ENCODE assay signal across 24 mouse cellular contexts in the genomic region with DNA sequence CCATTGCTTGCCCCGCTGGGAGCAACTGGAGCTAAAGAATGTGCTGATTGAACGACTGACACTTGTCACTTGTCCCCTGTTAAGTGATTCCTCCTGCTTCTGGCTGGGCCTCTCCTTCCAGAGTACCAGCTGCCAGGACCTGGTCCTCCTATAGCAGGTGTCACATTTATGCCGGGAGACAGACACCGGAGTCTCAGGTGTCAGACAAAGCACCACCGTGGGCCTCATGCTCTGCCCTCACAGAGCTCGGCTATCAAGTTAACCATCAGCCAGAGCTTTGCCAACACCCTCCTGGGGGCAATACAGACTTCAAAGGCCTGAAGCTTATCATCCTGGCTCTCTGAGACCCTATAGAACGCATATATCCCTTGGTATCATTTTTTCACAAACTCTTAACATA. TPM values are rescaled to one million over a fixed set of nuclear protein-coding genes. Genes with fewer than 3 reads are reported as not detected.
A peak's percentile ranks its signal among the peaks of the same experiment; 100 is the strongest.
DNase-seq lines count a peak whose midpoint lies in the region; ATAC-seq lines count a peak whose summit lies in the region.
"Had no signal": no experiment of that assay in that cellular context is flagged by ENCODE, and none has a peak within 500 bp of the region (broad histone marks: within the 10 kb centered on the region; RNA-seq: fewer than 3 reads in every experiment).

No protein-coding gene starts in this region.

- H3K9me3 ChIP-seq in kidney, embryonic 16.5 days (ENCODE audit: low read length) = no peaks in the 10 kb centered on the region
- H3K9me3 ChIP-seq in intestine, embryonic 14.5 days (ENCODE audit: control insufficient read depth, low read length) = no peaks in the 10 kb centered on the region
- H3K9me3 ChIP-seq in intestine, embryonic 16.5 days (ENCODE audit: control insufficient read depth, low read length) = no peaks in the 10 kb centered on the region
- H3K9me3 ChIP-seq: embryonic facial prominence, embryonic 12.5 days; forebrain, embryonic 12.5 days; G1E; heart, embryonic 12.5 days; hindbrain, embryonic 10.5 days; hindbrain, embryonic 15.5 days had no signal

- H3K36me3 ChIP-seq in kidney, embryonic 16.5 days (ENCODE audit: insufficient read depth, low read length) = no peaks in the 10 kb centered on the region
- no peaks in the 10 kb centered on the region for H3K36me3 ChIP-seq in intestine, embryonic 14.5 days (ENCODE audit: control insufficient read depth, insufficient read depth, low read length)
- H3K36me3 ChIP-seq in intestine, embryonic 16.5 days (ENCODE audit: control insufficient read depth, insufficient read depth, low read length) = no peaks in the 10 kb centered on the region
- H3K36me3 ChIP-seq: embryonic facial prominence, embryonic 12.5 days; forebrain, embryonic 12.5 days; G1E; heart, embryonic 12.5 days; hindbrain, embryonic 10.5 days; hindbrain, embryonic 15.5 days had no signal

- no peaks in the 10 kb centered on the region for H3K27me3 ChIP-seq in kidney, embryonic 16.5 days (ENCODE audit: insufficient read depth, low read length)
- no peaks in the 10 kb centered on the region for H3K27me3 ChIP-seq in intestine, embryonic 14.5 days (replicated peaks; ENCODE audit: control insufficient read depth, insufficient read depth, low read length)
- H3K27me3 ChIP-seq in intestine, embryonic 16.5 days (replicated peaks; ENCODE audit: control insufficient read depth, insufficient read depth, low read length) = no peaks in the 10 kb centered on the region
- H3K27me3 ChIP-seq: embryonic facial prominence, embryonic 12.5 days; forebrain, embryonic 12.5 days; heart, embryonic 12.5 days; hindbrain, embryonic 15.5 days had no signal

- no peak overlapping the region for H3K4me3 ChIP-seq in kidney, embryonic 16.5 days (ENCODE audit: low read length)
- H3K4me3 ChIP-seq in intestine, embryonic 14.5 days (ENCODE audit: low read depth, low read length) = no peak overlapping the region
- H3K4me3 ChIP-seq in intestine, embryonic 16.5 days (ENCODE audit: low read length) = no peak overlapping the region
- H3K4me3 ChIP-seq: embryonic facial prominence, embryonic 12.5 days; forebrain, embryonic 12.5 days; heart, embryonic 12.5 days; hindbrain, embryonic 10.5 days; hindbrain, embryonic 15.5 days had no signal

- peaks cover 23% of the 10 kb centered on the region for H3K4me1 ChIP-seq in kidney, embryonic 16.5 days (ENCODE audit: insufficient read depth, low read length)
- H3K4me1 ChIP-seq in intestine, embryonic 14.5 days (replicated peaks; ENCODE audit: control insufficient read depth, insufficient read depth, low read length) = no peaks in the 10 kb centered on the region
- peaks cover 32% of the 10 kb centered on the region for H3K4me1 ChIP-seq in intestine, embryonic 16.5 days (ENCODE audit: control insufficient read depth, insufficient read depth, low read length)
- H3K4me1 ChIP-seq: embryonic facial prominence, embryonic 12.5 days; hindbrain, embryonic 15.5 days had no signal

- peak; percentile 50 for ATAC-seq in kidney, embryonic 16.5 days (ENCODE audit: low FRiP score, low TSS enrichment)
- 0 out of 2 replicates have a peak, but pooled peaks have one; percentile 16 for ATAC-seq in intestine, embryonic 14.5 days (replicated peaks; ENCODE audit: low FRiP score, low TSS enrichment, low read depth)
- peak; percentile 75 for ATAC-seq in intestine, embryonic 16.5 days
- ATAC-seq: forebrain, embryonic 16.5 days; inflammation-experienced regulatory T-cells, adult 6 months had no signal

- no peak overlapping the region for H3K4me2 ChIP-seq in kidney, embryonic 16.5 days (replicated peaks; ENCODE audit: low read depth, low read length)
- H3K4me2 ChIP-seq in intestine, embryonic 14.5 days (ENCODE audit: low read length) = no peak overlapping the region
- no peak overlapping the region for H3K4me2 ChIP-seq in intestine, embryonic 16.5 days (ENCODE audit: low read depth, low read length)
- H3K4me2 ChIP-seq: embryonic facial prominence, embryonic 12.5 days; forebrain, embryonic 12.5 days; heart, embryonic 12.5 days; hindbrain, embryonic 15.5 days had no signal

- H3K27ac ChIP-seq in kidney, embryonic 16.5 days (ENCODE audit: low read length) = no peak overlapping the region
- H3K27ac ChIP-seq in intestine, embryonic 14.5 days (ENCODE audit: low read depth) = peak overlapping the region; percentile 18; the same call in 1 of the 2 replicates
- H3K27ac ChIP-seq in intestine, embryonic 16.5 days (ENCODE audit: low read length) = peak overlapping the region; percentile 23
- H3K27ac ChIP-seq: embryonic facial prominence, embryonic 12.5 days; forebrain, embryonic 12.5 days; hindbrain, embryonic 10.5 days; hindbrain, embryonic 15.5 days had no signal

- WGBS in kidney, embryonic 16.5 days = 24% methylated on average over 7 of the region's 7 CpGs
- WGBS in intestine, embryonic 14.5 days = 53% methylated on average over 7 of the region's 7 CpGs
- 49% methylated on average over 7 of the region's 7 CpGs for WGBS in intestine, embryonic 16.5 days

- H3K9ac ChIP-seq in kidney, embryonic 16.5 days (replicated peaks; ENCODE audit: low read length) = no peak overlapping the region
- no peak overlapping the region for H3K9ac ChIP-seq in intestine, embryonic 14.5 days (ENCODE audit: low read length)
- no peak overlapping the region for H3K9ac ChIP-seq in intestine, embryonic 16.5 days (ENCODE audit: low read depth, low read length)
- H3K9ac ChIP-seq: embryonic facial prominence, embryonic 12.5 days; forebrain, embryonic 12.5 days; heart, embryonic 12.5 days; hindbrain, embryonic 15.5 days had no signal

- peak; percentile 13 for DNase-seq in gastrocnemius, postnatal 25 days
- no peak for DNase-seq in gastrocnemius, adult 8-10 months (ENCODE audit: low spot score in 2 of 2)
- no peak for DNase-seq in kidney, postnatal 14 days
- DNase-seq in intestine, embryonic 14.5 days (ENCODE audit: low spot score) = no peak
- DNase-seq in neural tube, embryonic 10.5 days (ENCODE audit: extremely low spot score, low spot score) = no peak
- DNase-seq: adrenal gland, postnatal 10 days; cerebellum, adult 11 months; cerebellum, adult 8-10 months; cerebellum, postnatal 14 days; embryo, embryonic 11 days had no signal

RNA-seq across cellular contexts. Expression of gene D330020A13Rik, which starts 58.3 kb away (rescaled TPM):
- total RNA-seq in gastrocnemius, postnatal 25 days (2021) = under 1 TPM in 1 of 2 experiments, not detected in 1; 0.24 TPM
- not detected for total RNA-seq in gastrocnemius, adult 8-10 months (2022)
- 0.65 and 0.76 TPM in 2 replicates for polyA plus RNA-seq in kidney, embryonic 16.5 days (2015; fragmentation: Nextera tagmentation; extraction: Ambion mirVana)
- polyA plus RNA-seq in intestine, embryonic 14.5 days (2014; fragmentation: Nextera tagmentation; extraction: Ambion mirVana) = not detected in 2 replicates
- 0.23 and 0.43 TPM in 2 replicates for polyA plus RNA-seq in intestine, embryonic 16.5 days (2015; fragmentation: Nextera tagmentation; extraction: Ambion mirVana)
- total RNA-seq: common myeloid progenitor, adult 5-6 weeks; G1E; granulocyte monocyte progenitor cell, adult 5-6 weeks; heart, adult 8-10 months; heart, postnatal 25 days had no signal
- polyA plus RNA-seq: forebrain, embryonic 12.5 days; forebrain, embryonic 16.5 days; G1E; hindbrain, embryonic 10.5 days; inflammation-experienced regulatory T-cells, adult 6 months had no signal

RNA-seq across cellular contexts. Expression of gene B4galnt3, which starts 58.5 kb away (rescaled TPM):
- total RNA-seq in gastrocnemius, postnatal 25 days (2021) = 1 to 10 TPM; 1.4 to 1.5 TPM
- total RNA-seq in gastrocnemius, adult 8-10 months (2022) = 1 to 10 TPM in 1 of 4 experiments, under 1 TPM in 3; 0.89 to 1.3 (median 0.95) TPM
- 2.4 and 2.6 TPM in 2 replicates for polyA plus RNA-seq in kidney, embryonic 16.5 days (2015; fragmentation: Nextera tagmentation; extraction: Ambion mirVana)
- polyA plus RNA-seq in intestine, embryonic 14.5 days (2014; fragmentation: Nextera tagmentation; extraction: Ambion mirVana) = 0.47 and 0.58 TPM in 2 replicates
- polyA plus RNA-seq in intestine, embryonic 16.5 days (2015; fragmentation: Nextera tagmentation; extraction: Ambion mirVana) = 1.1 and 1.3 TPM in 2 replicates
- total RNA-seq: common myeloid progenitor, adult 5-6 weeks; G1E; granulocyte monocyte progenitor cell, adult 5-6 weeks had no signal
- polyA plus RNA-seq: G1E had no signal

Comparison
In these comparisons a context has a peak if more than half of its experiments do, and no peak if none do; other contexts are left out.
1. ATAC-seq: peak in every context shown above with its lines; median percentile 75 in intestine, embryonic 16.5 days; 50 in kidney, embryonic 16.5 days; 16 in intestine, embryonic 14.5 days.